Comparison of ENCODE assay signal across 24 mouse cellular contexts in genomic region chr13:85498696-85499095, GRCm38 (mm10).
DNase-seq lines count a peak whose midpoint lies in the region; ATAC-seq and TF ChIP-seq lines count a peak whose summit lies in the region.
"Had no signal": no experiment of that assay in that cellular context is flagged by ENCODE, and none has a peak within 500 bp of the region (broad histone marks: within the 10 kb centered on the region; RNA-seq: fewer than 3 reads in every experiment).

No protein-coding gene starts in this region.

- no peak for TF ChIP-seq POLR2A in MEL (IDR thresholded peaks at IDR 0.05; ENCODE audit: control insufficient read depth in 1 of 2, insufficient read depth in 1 of 2, low read depth in 1 of 2, low read length in 2 of 2, poor library complexity in 1 of 2)

- H3K9me3 ChIP-seq in MEL (replicated peaks; ENCODE audit: insufficient read depth, low read length): no peaks in the 10 kb centered on the region
- H3K9me3 ChIP-seq: embryonic facial prominence, embryonic 10.5 days; forebrain, embryonic 10.5 days; heart, embryonic 13.5 days; liver, embryonic 13.5 days; neural tube, embryonic 12.5 days; stomach, embryonic 15.5 days had no signal

- peak; percentile 84 for ATAC-seq in inflammation-experienced regulatory T-cells, adult 6 months
- ATAC-seq in neutrophil, adult 5-6 weeks (ENCODE audit: extremely low read depth, insufficient number of reproducible peaks, low FRiP score, poor library complexity, severe bottlenecking): peak; percentile 46; the same call in 1 of the 2 replicates
- ATAC-seq: forebrain, embryonic 16.5 days had no signal

- no peak for TF ChIP-seq CTCF in MEL (IDR thresholded peaks at IDR 0.05 in 2 of 3, conservative IDR thresholded peaks at IDR 0.05 in 1 of 3; ENCODE audit: control insufficient read depth in 1 of 3, insufficient read depth in 1 of 3, low read depth in 2 of 3, low read length in 3 of 3, poor library complexity in 1 of 3, severe bottlenecking in 1 of 3)

- TF ChIP-seq EP300 in MEL (IDR thresholded peaks at IDR 0.05; ENCODE audit: low read depth in 1 of 2, low read length in 2 of 2): peak; percentile 74 to 81

- DNase-seq in CD4-positive, CD25-positive, alpha-beta regulatory T cell, adult 2 months (ENCODE audit: low read depth, low spot score): peak; percentile 67
- peak; percentile 77 for DNase-seq in MEL (ENCODE audit: low read depth, low spot score)
- DNase-seq in adrenal gland, postnatal 10 days: no peak
- no peak for DNase-seq in left cerebral cortex, postnatal 10 days (ENCODE audit: extremely low spot score in 1 of 2, low spot score in 2 of 2)
- DNase-seq in spleen, adult 12 weeks (ENCODE audit: low spot score): no peak
- DNase-seq: cerebellum, adult 11 months; cerebellum, adult 9-11 months; gastrocnemius, postnatal 36 days; heart, adult 2 months; heart, postnatal 14 days; kidney, adult 2 months; kidney, postnatal 10 days; liver, embryonic 13.5 days; midbrain, embryonic 14.5 days; thymus, postnatal 4 days had no signal

- intact Hi-C loops in left cerebral cortex, postnatal 10 days (cut with DNase I): no loop called here

- TF ChIP-seq RAD21 in MEL (IDR thresholded peaks at IDR 0.05; ENCODE audit: low read depth, low read length): no peak

- peak overlapping the region; percentile 94; the same call in 1 of the 2 replicates for H3K27ac ChIP-seq in MEL (ENCODE audit: control insufficient read depth, low read depth, low read length)
- H3K27ac ChIP-seq: embryonic facial prominence, embryonic 10.5 days; forebrain, embryonic 10.5 days; heart, adult 2 months; heart, embryonic 13.5 days; liver, embryonic 13.5 days; macrophage; neural tube, embryonic 12.5 days; stomach, embryonic 15.5 days had no signal

- no peaks in the 10 kb centered on the region for H3K27me3 ChIP-seq in MEL (ENCODE audit: control insufficient read depth in 1 of 2, insufficient read depth in 2 of 2, low read length in 2 of 2)
- H3K27me3 ChIP-seq: heart, embryonic 13.5 days; liver, embryonic 13.5 days; neural tube, embryonic 12.5 days; stomach, embryonic 15.5 days had no signal

- peak overlapping the region in 1 of 2 experiments; percentile 39; a peak in 2 of 4 replicates for H3K4me3 ChIP-seq in MEL (ENCODE audit: control insufficient read depth in 1 of 2, insufficient read depth in 1 of 2, low read depth in 2 of 2, low read length in 2 of 2)
- H3K4me3 ChIP-seq: embryonic facial prominence, embryonic 10.5 days; forebrain, embryonic 10.5 days; heart, adult 2 months; heart, embryonic 13.5 days; liver, embryonic 13.5 days; neural tube, embryonic 12.5 days; stomach, embryonic 15.5 days had no signal

- peak overlapping the region; percentile 42; the same call in 1 of the 2 replicates for H3K9ac ChIP-seq in MEL (ENCODE audit: control insufficient read depth, low read depth, low read length, poor library complexity, severe bottlenecking)
- H3K9ac ChIP-seq: heart, embryonic 13.5 days; liver, embryonic 13.5 days; neural tube, embryonic 12.5 days; stomach, embryonic 15.5 days had no signal

- H3K79me2 ChIP-seq in MEL (ENCODE audit: control insufficient read depth, insufficient read depth, low read length, poor library complexity): no peaks in the 10 kb centered on the region

- peaks cover 0 to 24% of the 10 kb centered on the region in 2 experiments; a peak in 2 of 4 replicates for H3K36me3 ChIP-seq in MEL (ENCODE audit: control insufficient read depth in 1 of 2, insufficient read depth in 2 of 2, low read length in 2 of 2)
- H3K36me3 ChIP-seq: embryonic facial prominence, embryonic 10.5 days; forebrain, embryonic 10.5 days; heart, embryonic 13.5 days; liver, embryonic 13.5 days; neural tube, embryonic 12.5 days; stomach, embryonic 15.5 days had no signal

- peaks cover 16% of the 10 kb centered on the region in 2 experiments for H3K4me1 ChIP-seq in MEL (ENCODE audit: control insufficient read depth in 1 of 2, insufficient read depth in 2 of 2, low read length in 2 of 2)
- H3K4me1 ChIP-seq: forebrain, embryonic 10.5 days; heart, embryonic 13.5 days; neural tube, embryonic 12.5 days; stomach, embryonic 15.5 days had no signal

TF ChIP-seq in MEL, 35 proteins besides CTCF, POLR2A, EP300 and RAD21:
- no peak for TF ChIP-seq MYC (IDR thresholded peaks at IDR 0.05; ENCODE audit: low read depth, low read length)
- peak; percentile 46; the same call in 1 of the 2 replicates for TF ChIP-seq TCF12 (IDR thresholded peaks at IDR 0.05; ENCODE audit: low read depth, low read length)
- peak; percentile 33; the same call in 1 of the 2 replicates for TF ChIP-seq ETS1 (IDR thresholded peaks at IDR 0.05; ENCODE audit: low read depth, low read length)
- peak; percentile 54; the same call in 1 of the 2 replicates for TF ChIP-seq SIN3A (IDR thresholded peaks at IDR 0.05; ENCODE audit: low read length)
- peak; percentile 81 for TF ChIP-seq GATA1 (IDR thresholded peaks at IDR 0.05; ENCODE audit: low read depth, low read length)
- no peak for TF ChIP-seq TBP (IDR thresholded peaks at IDR 0.05; ENCODE audit: low read depth, low read length)
- TF ChIP-seq MYB (IDR thresholded peaks at IDR 0.05; ENCODE audit: low read depth, low read length): peak; percentile 27
- 0 out of 2 replicates have a peak, but pooled peaks have one; percentile 5 for TF ChIP-seq TAL1 (IDR thresholded peaks at IDR 0.05; ENCODE audit: low read length)

Comparison
In these comparisons a context has a peak if more than half of its experiments do, and no peak if none do; other contexts are left out.
1. DNase-seq: peak in CD4-positive, CD25-positive, alpha-beta regulatory T cell, adult 2 months (single experiment) and MEL (single experiment); none in adrenal gland, postnatal 10 days (single experiment), left cerebral cortex, postnatal 10 days (0 of 2) and spleen, adult 12 weeks (single experiment).